Mouse (Mus musculus) lung, embryonic 14.5 days (tissue): ENCODE results near the gene Ankrd36. TPM values are rescaled to one million over a fixed set of nuclear protein-coding genes. Genes with fewer than 3 reads are reported as not detected.

Experiments
- ATAC-seq: fragments of 200-750 bp; cut with Nextera tagmentation; 2 replicates; pipeline ENCODE4 v1.8.0; 2017; ENCODE audit warnings: mild to moderate bottlenecking, moderate TSS enrichment, moderate library complexity; ENCODE audit not compliant: insufficient read depth
- DNase-seq: peaks from one replicate; pipeline ENCODE4 v3.0.0-alpha.2; 2015
- H3K27ac ChIP-seq: fragments of 300-500 bp; sonication (generic); 2 replicates; pipeline ENCODE4 v1.5.1; 2014; ENCODE audit warnings: low read depth, mild to moderate bottlenecking, moderate library complexity
- H3K27me3 ChIP-seq: fragments of 300-500 bp; sonication (generic); 2 replicates; pipeline ENCODE4 v1.6.1; 2014; ENCODE audit warnings: low read length, control low read depth; ENCODE audit not compliant: insufficient read depth
- H3K36me3 ChIP-seq: fragments of 300-500 bp; sonication (generic); 2 replicates; pipeline ENCODE4 v1.6.1; 2014; ENCODE audit warnings: control low read depth; ENCODE audit not compliant: insufficient read depth
- H3K4me1 ChIP-seq: fragments of 300-500 bp; sonication (generic); 2 replicates; pipeline ENCODE4 v1.6.1; 2014; ENCODE audit warnings: antibody characterized with exemption, control low read depth; ENCODE audit not compliant: insufficient read depth
- H3K4me2 ChIP-seq: fragments of 300-500 bp; sonication (generic); 2 replicates; pipeline ENCODE4 v1.6.1; 2014; ENCODE audit warnings: mild to moderate bottlenecking
- H3K4me3 ChIP-seq: fragments of 300-500 bp; sonication (generic); 2 replicates; pipeline ENCODE4 v1.5.1; 2014; ENCODE audit warnings: low read depth, low read length
- H3K9ac ChIP-seq: fragments of 300-500 bp; sonication (generic); 2 replicates; pipeline ENCODE4 v1.6.1; 2014
- H3K9me3 ChIP-seq: fragments of 300-500 bp; sonication (generic); 2 replicates; pipeline ENCODE4 v1.6.1; 2016; ENCODE audit warnings: low read depth, low read length, control low read depth
- CTCF ChIP-seq: IDR thresholded peaks from 2 replicates; pipeline ENCODE4 v1.5.1; 2016; ENCODE audit warnings: antibody characterized with exemption, low read depth
- WGBS: fragments of 180-500 bp; shearing (Covaris S2); extraction: QIAGEN DNeasy Blood & Tissue Kit; methylation state at CpG from one replicate; pipeline ENCODE4 v1.1.7; 2014; 5-methylcytosine and 5-hydroxymethylcytosine counted together
- polyA plus RNA-seq: library from polyadenylated mRNA; unstranded; fragments of >200 nt; fragmentation: Nextera tagmentation; extraction: Ambion mirVana; gene quantifications from 2 replicates; pipeline ENCODE4 v1.2.1, GENCODE M21; 2014

The Ankrd36 gene
- polyA plus RNA-seq, 1 experiment from 2014 or later = not detected

- no peaks in the 10 kb centered on the region for H3K9me3 ChIP-seq
- no peak for TF ChIP-seq CTCF
- H3K4me2 ChIP-seq = no peak overlapping the region
- no peaks in the 10 kb centered on the region for H3K27me3 ChIP-seq
- 94% methylated on average over 6 of the region's 6 CpGs for WGBS
- no peaks in the 10 kb centered on the region for H3K4me1 ChIP-seq
- ATAC-seq = no peak
- H3K4me3 ChIP-seq = no peak overlapping the region
- no peak overlapping the region for H3K9ac ChIP-seq
- H3K36me3 ChIP-seq = no peaks in the 10 kb centered on the region
- DNase-seq = no peak
- H3K27ac ChIP-seq = no peak overlapping the region
These were observed 1.8 kb upstream of the Ankrd36 start for GRCm38 (mm10) chr11:5567654-5568053.

- 86% methylated on average over 5 of the region's 5 CpGs for WGBS
- H3K27ac ChIP-seq = no peak overlapping the region
- no peaks in the 10 kb centered on the region for H3K27me3 ChIP-seq
- no peak overlapping the region for H3K4me2 ChIP-seq
- H3K9ac ChIP-seq = no peak overlapping the region
- no peaks in the 10 kb centered on the region for H3K9me3 ChIP-seq
- no peak for ATAC-seq
- H3K4me3 ChIP-seq = no peak overlapping the region
- TF ChIP-seq CTCF = no peak
- no peaks in the 10 kb centered on the region for H3K4me1 ChIP-seq
- no peak for DNase-seq
- H3K36me3 ChIP-seq = no peaks in the 10 kb centered on the region
These were observed 1.4 kb upstream of the Ankrd36 start for GRCm38 (mm10) chr11:5568082-5568481.

GRCm38 (mm10) chr11:5571856-5572255 lies 2.4 kb downstream of the Ankrd36 start:
- 77% methylated on average over 4 of the region's 4 CpGs for WGBS
- Histone ChIP-seq H3K27me3 (no peaks in the 10 kb centered on the region), H3K27ac (no peak overlapping the region), H3K36me3 (no peaks in the 10 kb centered on the region), H3K9ac (no peak overlapping the region), H3K4me3 (no peak overlapping the region), H3K4me2 (no peak overlapping the region), H3K4me1 (no peaks in the 10 kb centered on the region), H3K9me3 (no peaks in the 10 kb centered on the region)
- TF ChIP-seq CTCF = no peak
- no peak for ATAC-seq
- DNase-seq = no peak

- no peak overlapping the region for H3K9ac ChIP-seq
- no peak overlapping the region for H3K27ac ChIP-seq
- TF ChIP-seq CTCF = no peak
- no peak overlapping the region for H3K4me2 ChIP-seq
- no peak overlapping the region for H3K4me3 ChIP-seq
- H3K4me1 ChIP-seq = no peaks in the 10 kb centered on the region
- DNase-seq (no peak), ATAC-seq (no peak)
- H3K9me3 ChIP-seq = no peaks in the 10 kb centered on the region
- H3K27me3 ChIP-seq = no peaks in the 10 kb centered on the region
- no peaks in the 10 kb centered on the region for H3K36me3 ChIP-seq
- WGBS = 69% methylated on average over 2 of the region's 2 CpGs
These were observed 4.3 kb downstream of the Ankrd36 start for GRCm38 (mm10) chr11:5573821-5574220.

- no peaks in the 10 kb centered on the region for H3K27me3 ChIP-seq
- TF ChIP-seq CTCF = no peak
- ATAC-seq = no peak
- no peak overlapping the region for H3K9ac ChIP-seq
- 62% methylated on average over 6 of the region's 6 CpGs for WGBS
- no peak overlapping the region for H3K27ac ChIP-seq
- no peaks in the 10 kb centered on the region for H3K36me3 ChIP-seq
- H3K4me1 ChIP-seq = no peaks in the 10 kb centered on the region
- no peaks in the 10 kb centered on the region for H3K9me3 ChIP-seq
- no peak overlapping the region for H3K4me2 ChIP-seq
- no peak for DNase-seq
- no peak overlapping the region for H3K4me3 ChIP-seq
These were observed 5.6 kb downstream of the Ankrd36 start for GRCm38 (mm10) chr11:5575046-5575445.

GRCm38 (mm10) chr11:5592336-5592735 lies 22.9 kb downstream of the Ankrd36 start:
- ATAC-seq (no peak), DNase-seq (peak; percentile 25)
- WGBS = 50% methylated on average over 6 of the region's 6 CpGs
- Histone ChIP-seq H3K36me3 (no peaks in the 10 kb centered on the region), H3K4me2 (no peak overlapping the region), H3K27ac (no peak overlapping the region), H3K9ac (no peak overlapping the region), H3K9me3 (no peaks in the 10 kb centered on the region), H3K4me3 (no peak overlapping the region), H3K4me1 (no peaks in the 10 kb centered on the region), H3K27me3 (no peaks in the 10 kb centered on the region)
- TF ChIP-seq CTCF = no peak

GRCm38 (mm10) chr11:5595381-5595791 lies 25.9 kb downstream of the Ankrd36 start:
- H3K4me2 ChIP-seq = no peak overlapping the region
- no peaks in the 10 kb centered on the region for H3K9me3 ChIP-seq
- H3K27me3 ChIP-seq = no peaks in the 10 kb centered on the region
- TF ChIP-seq CTCF = no peak
- WGBS = 55% methylated on average over 4 of the region's 4 CpGs
- H3K36me3 ChIP-seq = no peaks in the 10 kb centered on the region
- H3K27ac ChIP-seq = no peak overlapping the region
- H3K9ac ChIP-seq = no peak overlapping the region
- no peak for DNase-seq
- no peak for ATAC-seq
- no peak overlapping the region for H3K4me3 ChIP-seq
- no peaks in the 10 kb centered on the region for H3K4me1 ChIP-seq

GRCm38 (mm10) chr11:5595792-5596191 lies 26.3 kb downstream of the Ankrd36 start:
- no peak for TF ChIP-seq CTCF
- no peak for ATAC-seq
- H3K4me1 ChIP-seq = no peaks in the 10 kb centered on the region

More at GRCm38 (mm10) chr11:5595792-5596191, 26.3 kb downstream of the Ankrd36 start:
- Histone ChIP-seq H3K4me3 (no peak overlapping the region), H3K27me3 (no peaks in the 10 kb centered on the region), H3K27ac (no peak overlapping the region), H3K36me3 (no peaks in the 10 kb centered on the region), H3K9ac (no peak overlapping the region), H3K9me3 (no peaks in the 10 kb centered on the region), H3K4me2 (no peak overlapping the region)
- no peak for DNase-seq
- WGBS = 84% methylated on average over 5 of the region's 5 CpGs
